Mouse (Mus musculus): ENCODE measurements around the gene Gm7137. TPM values are rescaled to one million over a fixed set of nuclear protein-coding genes. Genes with fewer than 3 reads are reported as not detected.
"Not testable (repeated sequence)": the region's sequence is repeated elsewhere in the genome, so short reads cannot be mapped to it uniquely, and the experiment has no call there.

The Gm7137 gene
- polyA plus RNA-seq, 1 experiment from 2014 or later: not detected

DNA sequence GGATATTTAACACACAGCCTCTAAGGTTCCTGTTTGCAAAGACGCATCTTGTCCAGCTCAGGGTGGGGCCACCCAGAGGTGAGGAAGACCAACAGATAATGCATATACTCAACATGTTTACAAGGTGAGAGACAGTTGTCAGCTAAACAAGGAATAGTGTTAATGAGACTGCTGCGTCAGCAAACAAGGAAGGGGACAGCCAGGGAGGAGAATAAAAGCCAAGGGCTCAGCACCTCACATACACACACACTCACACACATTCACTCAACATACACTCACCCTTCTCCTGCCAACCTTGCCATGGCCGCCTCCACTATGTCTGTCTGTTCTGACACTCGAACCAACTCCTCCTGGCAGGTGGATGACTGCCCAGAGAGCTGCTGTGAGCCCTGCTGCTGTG lies 26.4 kb upstream of the Gm7137 start, which contains the start of gene Gm2696:
TSS of gene Gm2696 (plus strand) at position 301 of the 400 bp plus-strand sequence.
- H3K9ac ChIP-seq (ENCODE audit: low read length): no peak within 1 kb of the TSS
- H3K4me2 ChIP-seq (replicated peaks; ENCODE audit: low read depth): no peak within 1 kb of the TSS
- DNase-seq (ENCODE audit: low spot score): no peak
- ATAC-seq (ENCODE audit: low FRiP score, low TSS enrichment): no peak
- H3K36me3 ChIP-seq (ENCODE audit: control insufficient read depth, insufficient read depth, low read length): no peaks in the 10 kb centered on the region
- TF ChIP-seq CTCF (IDR thresholded peaks at IDR 0.05; ENCODE audit: low read depth): no peak
- TF ChIP-seq EP300 (optimal IDR thresholded peaks at IDR 0.05): no peak
- WGBS: 41% methylated on average over 4 of the region's 4 CpGs
- no peak within 1 kb of the TSS for H3K27ac ChIP-seq (replicated peaks)
- H3K4me1 ChIP-seq (replicated peaks; ENCODE audit: control insufficient read depth, insufficient read depth): no peaks in the 10 kb centered on the region
- no peaks in the 10 kb centered on the region for H3K27me3 ChIP-seq (ENCODE audit: control insufficient read depth, insufficient read depth, low read length)
- no peak within 1 kb of the TSS for H3K4me3 ChIP-seq (ENCODE audit: low read depth, low read length)
- no peaks in the 10 kb centered on the region for H3K9me3 ChIP-seq (ENCODE audit: control insufficient read depth, low read length)

DNA sequence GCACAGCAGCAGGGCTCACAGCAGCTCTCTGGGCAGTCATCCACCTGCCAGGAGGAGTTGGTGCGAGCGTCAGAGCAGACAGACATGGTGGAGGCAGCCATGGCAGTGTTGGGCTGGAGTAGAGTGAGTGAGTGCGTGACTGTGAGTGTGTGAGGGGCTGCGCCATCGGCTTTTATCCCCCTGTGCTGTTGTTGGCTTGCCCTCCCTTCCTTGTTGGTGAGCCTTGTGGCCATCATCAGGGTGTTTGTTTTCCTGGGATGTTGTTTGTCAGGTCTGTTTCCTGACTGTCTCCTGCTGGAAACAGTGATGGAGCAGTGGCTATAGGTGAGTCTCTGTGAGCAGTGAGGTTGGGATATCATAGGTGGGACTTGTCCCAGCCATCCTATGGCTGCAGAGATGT lies 23.7 kb upstream of the Gm7137 start, which contains the start of gene Gm9507:
TSS of gene Gm9507 (minus strand) at position 101 of the 400 bp plus-strand sequence.
- Histone ChIP-seq H3K27ac (replicated peaks) (no peak within 1 kb of the TSS), H3K4me2 (replicated peaks; ENCODE audit: low read depth) (no peak within 1 kb of the TSS), H3K36me3 (ENCODE audit: control insufficient read depth, insufficient read depth, low read length) (no peaks in the 10 kb centered on the region), H3K4me3 (ENCODE audit: low read depth, low read length) (no peak within 1 kb of the TSS), H3K27me3 (ENCODE audit: control insufficient read depth, insufficient read depth, low read length) (no peaks in the 10 kb centered on the region), H3K9me3 (ENCODE audit: control insufficient read depth, low read length) (no peaks in the 10 kb centered on the region), H3K9ac (ENCODE audit: low read length) (no peak within 1 kb of the TSS), H3K4me1 (replicated peaks; ENCODE audit: control insufficient read depth, insufficient read depth) (no peaks in the 10 kb centered on the region)
- ATAC-seq (ENCODE audit: low FRiP score, low TSS enrichment) (no peak), DNase-seq (ENCODE audit: low spot score) (no peak)
- TF ChIP-seq CTCF (IDR thresholded peaks at IDR 0.05; ENCODE audit: low read depth) (no peak), EP300 (optimal IDR thresholded peaks at IDR 0.05) (no peak)
- 49% methylated on average over 5 of the region's 5 CpGs for WGBS

DNA sequence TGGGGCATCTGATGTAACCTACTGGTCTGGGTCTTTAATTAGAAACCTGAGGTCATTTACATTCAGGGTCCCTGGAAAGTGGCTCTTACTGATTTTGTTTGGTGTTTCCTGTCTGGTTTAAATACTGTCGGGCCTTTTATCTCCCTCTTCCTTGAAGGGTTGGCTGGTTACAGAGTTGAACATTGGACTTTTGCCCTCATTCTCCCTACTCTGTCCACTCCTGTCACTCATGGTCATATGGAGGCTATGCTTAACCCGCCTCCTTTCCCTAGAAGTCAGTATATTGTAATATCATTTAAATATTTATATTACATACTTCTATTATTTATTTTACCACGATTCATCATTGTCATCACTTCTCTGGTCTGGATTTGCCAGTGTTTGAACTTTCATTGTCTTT lies 16.1 kb upstream of the Gm7137 start:
- no peak overlapping the region for H3K4me2 ChIP-seq (replicated peaks; ENCODE audit: low read depth)
- TF ChIP-seq EP300 (optimal IDR thresholded peaks at IDR 0.05) (no peak), CTCF (IDR thresholded peaks at IDR 0.05; ENCODE audit: low read depth) (no peak)
- no peaks in the 10 kb centered on the region for H3K27me3 ChIP-seq (ENCODE audit: control insufficient read depth, insufficient read depth, low read length)
- no peak overlapping the region for H3K9ac ChIP-seq (ENCODE audit: low read length)
- DNase-seq (ENCODE audit: low spot score) (no peak), ATAC-seq (ENCODE audit: low FRiP score, low TSS enrichment) (peak; percentile 73)
- H3K36me3 ChIP-seq (ENCODE audit: control insufficient read depth, insufficient read depth, low read length): no peaks in the 10 kb centered on the region
- H3K27ac ChIP-seq (replicated peaks): no peak overlapping the region
- H3K4me3 ChIP-seq (ENCODE audit: low read depth, low read length): no peak overlapping the region
- no peaks in the 10 kb centered on the region for H3K4me1 ChIP-seq (replicated peaks; ENCODE audit: control insufficient read depth, insufficient read depth)
- 19% methylated on average over 3 of the region's 3 CpGs for WGBS
- no peaks in the 10 kb centered on the region for H3K9me3 ChIP-seq (ENCODE audit: control insufficient read depth, low read length)

DNA sequence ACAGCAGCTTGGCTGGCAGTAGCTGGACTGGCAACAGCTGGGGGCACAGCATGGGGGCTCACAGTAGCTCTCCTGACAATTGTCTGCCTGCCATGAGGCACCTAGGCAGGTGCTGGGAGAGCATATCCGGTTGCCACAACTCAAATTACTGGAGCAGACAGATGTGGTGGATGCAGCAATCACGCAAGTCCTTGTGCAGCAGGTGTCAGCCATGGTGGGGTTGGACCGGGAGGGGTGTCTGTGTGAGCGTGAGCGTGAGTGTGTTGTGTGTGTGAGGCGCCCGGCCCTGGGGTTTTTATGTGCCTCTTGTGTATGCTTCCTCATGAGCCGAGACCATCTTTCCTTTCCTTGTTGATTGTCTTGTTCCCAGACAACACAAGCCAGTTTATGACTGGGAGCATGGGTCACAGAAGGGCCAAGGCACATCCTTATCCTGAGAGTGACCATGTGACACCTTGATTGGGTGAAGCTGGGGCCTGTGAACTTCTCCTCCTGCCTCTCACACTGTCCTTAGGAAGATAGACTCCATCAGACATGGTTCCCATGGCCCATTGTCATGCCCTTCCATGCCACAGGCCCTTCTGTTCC lies 11.0 kb upstream of the Gm7137 start, which contains the start of gene Gm19668:
TSS of gene Gm19668 (minus strand) at position 213 of the 588 bp plus-strand sequence.
- no peak for DNase-seq (ENCODE audit: low spot score)
- 69% methylated on average over 8 of the region's 8 CpGs for WGBS
- no peaks in the 10 kb centered on the region for H3K9me3 ChIP-seq (ENCODE audit: control insufficient read depth, low read length)

DNA sequence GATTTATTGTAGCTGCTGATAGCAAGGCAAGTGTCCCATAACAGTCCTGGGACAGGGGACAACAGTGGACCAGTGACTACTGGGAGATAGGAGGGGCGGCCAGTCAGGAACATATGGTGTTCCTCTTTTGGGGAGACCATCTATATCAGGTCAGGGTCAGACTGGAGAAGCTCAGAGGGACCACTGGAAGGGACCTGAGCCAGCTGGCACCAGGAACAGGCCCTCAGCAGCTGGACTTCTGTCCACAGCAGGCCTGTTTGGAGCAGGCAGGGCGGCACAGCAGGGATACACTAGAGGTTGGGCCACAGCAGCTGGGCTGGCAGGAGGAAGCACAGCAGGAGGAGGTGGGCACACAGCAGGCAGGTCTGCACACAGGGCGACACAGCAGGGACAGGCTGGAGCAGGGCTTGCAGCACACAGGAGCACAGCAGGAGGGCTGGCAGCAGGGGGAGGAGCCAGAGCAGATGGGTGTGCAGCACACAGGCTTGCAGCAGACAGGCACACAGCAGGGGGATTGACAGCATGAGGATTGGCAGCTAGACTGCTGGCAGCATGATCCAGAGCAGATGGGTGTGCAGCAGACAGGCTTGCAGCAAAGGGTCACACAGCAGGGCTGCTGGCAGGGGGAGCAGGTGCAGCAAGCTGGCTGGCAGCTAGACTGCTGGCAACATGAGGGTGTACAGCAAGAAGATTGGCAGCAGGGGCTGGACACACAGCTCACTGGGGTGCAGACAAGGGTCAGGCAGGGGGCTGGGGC lies 10.3 kb upstream of the Gm7137 start:
- H3K9me3 ChIP-seq (ENCODE audit: control insufficient read depth, low read length); H3K4me2 ChIP-seq (replicated peaks; ENCODE audit: low read depth); H3K36me3 ChIP-seq (ENCODE audit: control insufficient read depth, insufficient read depth, low read length); ATAC-seq (ENCODE audit: low FRiP score, low TSS enrichment); H3K4me3 ChIP-seq (ENCODE audit: low read depth, low read length); H3K27ac ChIP-seq (replicated peaks); H3K9ac ChIP-seq (ENCODE audit: low read length); H3K4me1 ChIP-seq (replicated peaks; ENCODE audit: control insufficient read depth, insufficient read depth); H3K27me3 ChIP-seq (ENCODE audit: control insufficient read depth, insufficient read depth, low read length); DNase-seq (ENCODE audit: low spot score): not testable (repeated sequence)
- WGBS: 60% methylated on average over 2 of the region's 3 CpGs

More for the DNA sequence above, 11.0 kb upstream of the Gm7137 start, which contains the start of gene Gm19668:
- TF ChIP-seq CTCF (IDR thresholded peaks at IDR 0.05; ENCODE audit: low read depth) (no peak), EP300 (optimal IDR thresholded peaks at IDR 0.05) (no peak)
- H3K4me3 ChIP-seq (ENCODE audit: low read depth, low read length): no peak within 1 kb of the TSS
- no peak within 1 kb of the TSS for H3K9ac ChIP-seq (ENCODE audit: low read length)
- no peaks in the 10 kb centered on the region for H3K36me3 ChIP-seq (ENCODE audit: control insufficient read depth, insufficient read depth, low read length)
- no peak for ATAC-seq (ENCODE audit: low FRiP score, low TSS enrichment)
- no peak within 1 kb of the TSS for H3K4me2 ChIP-seq (replicated peaks; ENCODE audit: low read depth)
- H3K27me3 ChIP-seq (ENCODE audit: control insufficient read depth, insufficient read depth, low read length): no peaks in the 10 kb centered on the region
- H3K4me1 ChIP-seq (replicated peaks; ENCODE audit: control insufficient read depth, insufficient read depth): no peaks in the 10 kb centered on the region
- H3K27ac ChIP-seq (replicated peaks): no peak within 1 kb of the TSS

DNA sequence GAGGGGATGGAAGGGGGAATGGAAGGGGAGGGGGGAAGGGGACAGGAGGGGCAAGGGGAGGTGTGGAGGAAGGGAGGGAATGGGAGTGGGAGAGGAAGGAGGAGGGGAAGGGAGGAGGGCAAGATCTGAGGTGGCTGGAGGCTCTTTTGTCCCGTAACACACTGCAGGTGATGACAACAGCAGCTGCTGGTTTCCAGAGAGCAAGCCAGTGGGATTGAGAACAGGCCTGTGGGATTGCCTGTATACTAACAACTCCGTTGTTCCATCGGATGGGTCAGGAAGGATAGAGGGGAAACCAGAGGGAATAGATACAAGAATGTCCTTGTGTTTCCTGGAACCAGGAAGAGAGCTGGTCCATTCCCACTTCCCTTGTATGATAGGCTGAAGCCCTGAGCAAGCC lies 9.7 kb upstream of the Gm7137 start:
- Histone ChIP-seq H3K36me3 (ENCODE audit: control insufficient read depth, insufficient read depth, low read length) (no peaks in the 10 kb centered on the region), H3K4me2 (replicated peaks; ENCODE audit: low read depth) (no peak overlapping the region), H3K4me1 (replicated peaks; ENCODE audit: control insufficient read depth, insufficient read depth) (no peaks in the 10 kb centered on the region), H3K27me3 (ENCODE audit: control insufficient read depth, insufficient read depth, low read length) (no peaks in the 10 kb centered on the region), H3K4me3 (ENCODE audit: low read depth, low read length) (no peak overlapping the region), H3K27ac (replicated peaks) (no peak overlapping the region), H3K9ac (ENCODE audit: low read length) (no peak overlapping the region), H3K9me3 (ENCODE audit: control insufficient read depth, low read length) (no peaks in the 10 kb centered on the region)
- DNase-seq (ENCODE audit: low spot score) (no peak), ATAC-seq (ENCODE audit: low FRiP score, low TSS enrichment) (no peak)
- WGBS: 25% methylated on average over 3 of the region's 3 CpGs
- TF ChIP-seq CTCF (IDR thresholded peaks at IDR 0.05; ENCODE audit: low read depth): no peak
- TF ChIP-seq EP300 (optimal IDR thresholded peaks at IDR 0.05): no peak

All from stomach, postnatal 0 days (tissue).